Mouse (Mus musculus) C2C12 (cell line): ENCODE data around the gene Timp4. TPM values are rescaled to one million over a fixed set of nuclear protein-coding genes. Genes with fewer than 3 reads are reported as not detected.

Source experiments
- H3K27me3 ChIP-seq: one replicate; pipeline ENCODE4 v1.6.1; 2011; ENCODE audit not compliant: control insufficient read depth, insufficient read depth, insufficient read length
- H3K36me3 ChIP-seq: one replicate; pipeline ENCODE4 v1.6.1; 2011; ENCODE audit not compliant: control insufficient read depth, insufficient read depth
- H3K4me3 ChIP-seq: one replicate; pipeline ENCODE4 v1.5.1; 2011; ENCODE audit warnings: mild to moderate bottlenecking, control low read depth; ENCODE audit not compliant: poor library complexity, insufficient read depth, severe bottlenecking
- H3K79me2 ChIP-seq: one replicate; pipeline ENCODE4 v1.6.1; 2011; ENCODE audit not compliant: control insufficient read depth, insufficient read depth
- H3K79me3 ChIP-seq: one replicate; pipeline ENCODE4 v1.6.1; 2011; ENCODE audit warnings: low read depth, control low read depth
- H3ac ChIP-seq: one replicate; pipeline ENCODE3; 2011; ENCODE audit warnings: low read depth; ENCODE audit not compliant: control insufficient read depth, insufficient read length
- CEBPB ChIP-seq: IDR thresholded peaks from one replicate; pipeline ENCODE4 v1.6.1; 2011; ENCODE audit warnings: low read depth, mild to moderate bottlenecking, control low read depth, moderate library complexity
- CTCF ChIP-seq: IDR thresholded peaks from one replicate; pipeline ENCODE4 v1.5.1; 2011; ENCODE audit not compliant: control insufficient read depth, insufficient read depth, insufficient read length
- FOSL1 ChIP-seq: IDR thresholded peaks from one replicate; pipeline ENCODE4 v1.8.0; 2011; ENCODE audit warnings: mild to moderate bottlenecking, low read length; ENCODE audit not compliant: poor library complexity, insufficient read depth, severe bottlenecking
- MAX ChIP-seq: IDR thresholded peaks from one replicate; pipeline ENCODE4 v1.6.1; 2011; ENCODE audit warnings: mild to moderate bottlenecking, control low read depth
- MYOD1 ChIP-seq: IDR thresholded peaks from one replicate; pipeline ENCODE4 v1.6.1; 2011; ENCODE audit warnings: low read depth; ENCODE audit not compliant: control insufficient read depth, insufficient read length
- MYOG ChIP-seq: IDR thresholded peaks from one replicate; pipeline ENCODE4 v1.6.1; 2011; ENCODE audit not compliant: control insufficient read depth, insufficient read length; ENCODE audit errors: extremely low read depth
- USF1 ChIP-seq: IDR thresholded peaks from one replicate; pipeline ENCODE4 v1.6.1; 2011; ENCODE audit warnings: low read depth, mild to moderate bottlenecking, control low read depth, moderate library complexity
- polyA plus RNA-seq: library from polyadenylated mRNA; unstranded; fragments of >200 nt; fragmentation: generic; extraction: Trizol; gene quantifications from one replicate; pipeline ENCODE4 v1.2.1, GENCODE M21; 2012; ENCODE audit warnings: missing spikeins

Timp4 gene
- polyA plus RNA-seq, 1 experiment: 0.01 TPM

DNA sequence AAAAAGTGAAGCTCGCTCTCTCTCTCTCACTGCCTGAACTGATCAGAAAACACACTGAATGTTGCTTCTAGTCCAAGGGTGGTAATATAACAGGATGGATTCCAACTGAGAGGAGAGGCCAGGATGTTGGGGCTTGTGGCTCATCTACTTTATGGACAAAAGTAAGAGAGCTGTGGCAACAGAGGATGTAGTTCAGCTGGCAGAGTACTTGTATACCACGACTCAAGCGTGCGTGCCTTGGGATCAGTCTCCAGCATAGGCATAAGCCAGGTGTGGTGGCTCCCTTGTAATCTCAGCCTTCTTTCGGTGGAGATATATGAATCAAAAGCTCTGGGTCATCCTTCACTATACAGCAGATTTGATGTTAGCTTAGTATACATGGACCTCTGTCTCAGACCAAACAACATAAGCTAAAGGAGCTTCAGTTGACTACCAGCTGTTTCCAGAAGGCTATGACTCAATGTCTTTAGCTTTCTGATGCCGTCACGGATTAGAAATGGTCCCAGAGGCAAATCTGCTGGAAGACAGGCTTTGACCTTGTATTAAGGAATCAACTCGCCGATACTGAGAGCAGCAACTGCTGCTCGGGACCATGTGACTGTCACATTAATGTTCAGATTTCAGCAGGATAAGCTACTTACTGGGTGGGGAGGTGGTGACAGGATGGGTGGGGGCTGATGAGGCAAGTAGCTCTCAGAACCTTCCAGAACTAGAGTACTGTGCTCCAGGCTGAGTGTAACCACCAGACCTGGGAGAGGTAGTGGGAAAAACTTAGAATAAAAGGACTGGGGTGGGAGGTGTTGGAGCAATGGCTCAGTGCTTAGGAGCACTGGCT lies 16.8 kb upstream of the Timp4 start:
- no peak for TF ChIP-seq CEBPB
- TF ChIP-seq FOSL1: no peak
- TF ChIP-seq MYOD1: peak; percentile 16
- Histone ChIP-seq H3K27me3 (no peaks in the 10 kb centered on the region), H3K79me3 (no peaks in the 10 kb centered on the region), H3ac (no peak overlapping the region), H3K4me3 (no peak overlapping the region), H3K79me2 (no peaks in the 10 kb centered on the region), H3K36me3 (no peaks in the 10 kb centered on the region)

- TF ChIP-seq CTCF (peak; percentile 84), MAX (no peak), MYOG (no peak), FOSL1 (no peak), CEBPB (no peak), MYOD1 (no peak), USF1 (no peak)
- Histone ChIP-seq H3K27me3 (no peaks in the 10 kb centered on the region), H3K4me3 (no peak overlapping the region), H3K79me3 (no peaks in the 10 kb centered on the region), H3ac (no peak overlapping the region), H3K36me3 (no peaks in the 10 kb centered on the region), H3K79me2 (no peaks in the 10 kb centered on the region)
These were observed 15.9 kb upstream of the Timp4 start for GRCm38 (mm10) chr6:115267916-115268315.

- Histone ChIP-seq H3K79me2 (no peaks in the 10 kb centered on the region), H3K4me3 (no peak overlapping the region), H3ac (no peak overlapping the region), H3K36me3 (no peaks in the 10 kb centered on the region), H3K27me3 (no peaks in the 10 kb centered on the region), H3K79me3 (no peaks in the 10 kb centered on the region)
- no peak for TF ChIP-seq MYOG
- TF ChIP-seq FOSL1: no peak
- TF ChIP-seq MYOD1: no peak
- TF ChIP-seq CTCF: no peak
- TF ChIP-seq MAX: no peak
- TF ChIP-seq USF1: no peak
- TF ChIP-seq CEBPB: no peak
These were observed 14.8 kb upstream of the Timp4 start for GRCm38 (mm10) chr6:115266791-115267190.

- Histone ChIP-seq H3K36me3 (no peaks in the 10 kb centered on the region), H3K4me3 (no peak overlapping the region), H3K27me3 (no peaks in the 10 kb centered on the region), H3K79me3 (no peaks in the 10 kb centered on the region), H3K79me2 (no peaks in the 10 kb centered on the region), H3ac (no peak overlapping the region)
- TF ChIP-seq USF1 (no peak), CEBPB (no peak), CTCF (no peak), MYOG (no peak)
These were observed 8.5 kb upstream of the Timp4 start for GRCm38 (mm10) chr6:115260507-115260906.

DNA sequence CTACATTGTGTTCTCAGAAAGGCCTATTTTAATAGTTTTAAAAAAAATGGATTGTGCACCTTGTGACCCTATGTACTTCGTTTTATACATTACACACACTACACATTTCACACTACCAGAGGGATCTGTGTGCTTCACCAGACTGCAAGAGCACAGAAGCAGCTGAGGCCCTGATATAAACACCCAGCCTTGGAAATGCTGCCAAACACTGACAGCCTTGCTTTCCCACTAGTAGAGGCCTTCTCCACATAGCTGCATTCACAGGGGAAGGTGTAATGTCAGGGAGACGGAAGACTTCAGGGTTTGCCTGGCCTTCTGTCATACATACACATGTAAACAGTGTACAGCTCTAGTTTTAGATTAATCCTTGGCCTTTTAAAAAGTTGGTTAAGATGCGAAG lies 3.2 kb upstream of the Timp4 start:
- Histone ChIP-seq H3K79me2 (no peaks in the 10 kb centered on the region), H3K27me3 (no peaks in the 10 kb centered on the region), H3K36me3 (no peaks in the 10 kb centered on the region), H3K79me3 (no peaks in the 10 kb centered on the region), H3ac (no peak overlapping the region), H3K4me3 (no peak overlapping the region)
- TF ChIP-seq MAX (no peak), MYOD1 (no peak), USF1 (no peak), MYOG (no peak), CEBPB (no peak), CTCF (no peak), FOSL1 (no peak)

- no peak overlapping the region for H3K4me3 ChIP-seq
These were observed 447 bp downstream of the Timp4 start for GRCm38 (mm10) chr6:115251531-115251985.

More at GRCm38 (mm10) chr6:115251531-115251985, 447 bp downstream of the Timp4 start:
- Histone ChIP-seq H3K27me3 (no peaks in the 10 kb centered on the region), H3K36me3 (no peaks in the 10 kb centered on the region), H3ac (no peak overlapping the region), H3K79me2 (no peaks in the 10 kb centered on the region), H3K79me3 (no peaks in the 10 kb centered on the region)
- TF ChIP-seq CTCF (no peak), MAX (no peak), MYOG (no peak), USF1 (no peak), FOSL1 (no peak), CEBPB (no peak), MYOD1 (no peak)
